Mouse (Mus musculus) embryo, embryonic 9.5 days (tissue): ENCODE data around the gene Cinp.

Source experiments
- DNase-seq: peaks from one replicate; pipeline ENCODE4 v3.0.0-alpha.2; 2017; ENCODE audit errors: extremely low spot score

The Cinp gene

GRCm38 (mm10) chr12:110835182-110835581 is 53.8 kb downstream of the Cinp start:
- DNase-seq = no peak

DNA sequence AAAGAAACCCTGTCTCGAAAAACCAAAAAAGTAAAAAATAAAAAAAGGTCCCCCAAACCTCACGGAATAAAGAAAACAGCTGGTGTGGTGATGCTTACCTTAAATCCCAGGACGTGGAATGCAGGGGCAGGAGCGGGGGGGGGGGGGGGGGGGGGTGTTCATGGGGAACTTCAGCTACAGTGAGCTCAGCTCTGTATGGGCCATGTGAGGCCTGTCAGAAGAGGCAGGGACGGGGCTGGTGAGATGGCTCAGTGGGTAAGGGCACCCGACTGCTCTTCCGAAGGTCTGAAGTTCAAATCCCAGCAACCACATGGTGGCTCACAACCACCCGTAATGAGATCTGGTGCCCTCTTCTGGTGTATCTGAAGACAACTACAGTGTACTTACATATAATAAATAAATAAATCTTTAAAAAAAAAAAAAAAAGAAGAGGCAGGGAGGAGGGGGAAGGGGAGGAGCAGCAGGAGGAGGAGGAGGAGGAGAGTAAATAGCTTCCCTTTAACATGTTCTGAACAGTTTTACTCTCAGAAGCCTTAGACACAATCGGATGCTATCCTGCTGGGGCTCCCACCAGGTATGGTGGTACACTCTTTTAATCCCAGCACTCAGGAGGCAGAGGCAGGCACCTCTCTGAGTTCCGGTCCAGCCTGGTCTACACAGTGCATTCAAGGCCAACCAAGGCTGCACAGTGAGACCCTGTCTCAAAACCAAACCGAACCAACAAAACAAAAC is 58.5 kb downstream of the Cinp start:
- DNase-seq = no peak

DNA sequence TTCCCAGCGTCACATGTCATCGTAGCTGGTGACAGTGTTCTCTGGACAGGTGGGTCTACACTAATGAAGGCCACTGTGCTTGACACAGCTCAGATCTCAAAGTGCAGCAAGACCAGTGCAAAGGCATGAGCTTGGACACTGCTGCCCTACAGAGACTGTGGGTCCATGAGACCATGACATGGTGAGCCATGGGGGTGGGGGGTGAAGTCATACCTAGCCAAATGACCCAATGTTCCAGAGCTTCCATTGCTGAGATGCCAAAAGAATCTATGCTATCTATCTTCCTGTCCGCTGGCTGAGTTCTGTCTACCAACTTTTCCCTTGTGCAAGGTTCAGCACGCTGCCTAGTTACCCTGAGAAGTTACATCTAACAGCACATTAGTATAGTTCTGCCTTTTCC is 60.0 kb downstream of the Cinp start:
- DNase-seq = no peak
